Mouse (Mus musculus) spleen, adult 2 months (tissue): Measurements from ENCODE around the gene Cckar.

Experiments
- CTCF ChIP-seq: fragments of 200-500 bp; IDR thresholded peaks from 2 replicates; pipeline ENCODE4 v1.5.1; 2011; ENCODE audit warnings: mild to moderate bottlenecking, inconsistent platforms; ENCODE audit not compliant: insufficient read depth, insufficient read length, insufficient replicate concordance; ENCODE audit errors: extremely low read depth
- POLR2A ChIP-seq: fragments of 200-500 bp; IDR thresholded peaks from 2 replicates; pipeline ENCODE4 v1.6.1; 2011; ENCODE audit warnings: low read depth, low read length, inconsistent platforms

DNA sequence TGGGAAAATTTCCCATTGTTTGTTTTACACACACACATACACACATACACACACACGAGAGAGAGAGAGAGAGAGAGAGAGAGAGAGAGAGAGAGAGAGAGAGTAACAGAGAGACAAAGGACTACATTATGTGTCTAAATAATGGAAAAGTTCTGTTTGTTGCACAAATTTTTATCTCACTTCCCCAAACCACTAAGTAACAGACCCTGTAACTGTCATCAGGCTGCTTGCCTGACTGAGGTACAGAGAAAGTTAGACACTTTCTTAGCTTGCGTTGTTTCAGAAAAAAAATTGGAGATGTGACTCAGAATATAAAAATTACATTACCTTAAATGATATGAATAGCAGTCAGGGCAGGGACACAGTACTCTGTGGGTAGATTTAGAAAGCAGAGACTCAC is 36.6 kb upstream of the Cckar start:
- TF ChIP-seq CTCF = no peak
- TF ChIP-seq POLR2A = no peak
